Mouse (Mus musculus) ovary, adult 2 months (tissue): ENCODE data around the gene Gramd1c. TPM values are rescaled to one million over a fixed set of nuclear protein-coding genes. Genes with fewer than 3 reads are reported as not detected.

Experiments used
- polyA plus RNA-seq: library from polyadenylated mRNA; depleted of rRNA; stranded (reverse); fragments of >200 nt; gene quantifications from 2 replicates; pipeline ENCODE4 v1.2.3, GENCODE M21; 2012; rRNA removed

Gramd1c gene
- polyA plus RNA-seq = 0.38 and 0.43 TPM in 2 replicates

DNA sequence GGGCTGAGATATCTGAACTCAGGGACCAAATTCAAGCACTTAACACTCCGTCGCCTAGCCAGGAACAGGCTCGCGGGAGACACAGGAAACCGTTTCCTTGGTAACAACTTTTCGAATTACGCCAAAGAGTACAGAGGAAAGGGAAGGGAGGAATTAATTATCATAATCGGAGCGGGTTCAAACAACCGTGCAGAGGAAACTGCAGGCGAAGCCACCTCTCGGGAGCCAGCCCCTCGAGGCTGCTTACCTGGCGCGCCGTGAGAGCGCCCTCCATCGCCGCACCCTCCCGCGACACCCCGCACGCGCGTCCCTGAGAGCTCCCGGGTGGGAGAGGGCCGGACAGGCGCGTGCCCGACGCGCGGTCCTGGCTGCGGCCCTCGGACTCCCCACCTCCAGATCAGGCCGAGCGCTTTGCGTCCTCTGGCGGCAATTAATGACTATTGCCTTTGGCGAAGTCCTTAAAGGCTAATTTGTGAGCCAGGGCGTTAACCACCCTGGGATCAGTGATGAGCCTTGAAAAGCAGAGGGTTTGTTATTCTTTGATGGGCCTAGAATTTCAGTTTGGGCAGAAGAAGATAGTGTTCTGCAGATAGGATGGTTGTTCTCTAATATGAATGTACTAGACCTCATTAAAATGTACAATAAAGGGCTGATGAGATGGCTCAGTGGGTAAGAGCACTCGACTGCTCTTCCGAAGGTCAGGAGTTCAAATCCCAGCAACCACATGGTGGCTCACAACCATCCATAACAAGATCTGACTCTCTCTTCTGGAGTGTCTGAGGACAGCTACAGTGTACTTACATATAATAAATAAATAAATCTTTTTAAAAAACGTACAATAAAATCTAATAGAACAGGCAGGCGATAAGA is at the start of gene Gramd1c:
Gramd1c (minus strand) TSS at position 321 of the 870 bp plus-strand sequence.

GRCm38 (mm10) chr16:43979328-43980109 is 83.6 kb downstream of the Gramd1c start, which contains the start of gene Zdhhc23:
Zdhhc23 (minus strand) TSS chr16:43979791.

Other genes starting within 250 kb of the Gramd1c start
- gene Ccdc191, start 173.5 kb downstream of the Gramd1c start, polyA plus RNA-seq = 1.7 and 1.9 TPM in 2 replicates
- gene Qtrt2, start 136.5 kb downstream of the Gramd1c start, polyA plus RNA-seq = 24.2 and 25.9 TPM in 2 replicates
- 3.8 and 4.5 TPM in 2 replicates for gene Zdhhc23, start 83.6 kb downstream of the Gramd1c start, polyA plus RNA-seq
- 13.9 and 16.2 TPM in 2 replicates for gene Atp6v1a, start 76.4 kb upstream of the Gramd1c start, polyA plus RNA-seq
- gene Naa50, start 76.5 kb upstream of the Gramd1c start, polyA plus RNA-seq = 15.2 and 32.0 TPM in 2 replicates
- gene Usf3, start 109.9 kb upstream of the Gramd1c start, polyA plus RNA-seq = 4.9 and 6.6 TPM in 2 replicates